Mouse (Mus musculus) ovary, adult 10 weeks (tissue): ENCODE results near the gene Tmem230. TPM values are rescaled to one million over a fixed set of nuclear protein-coding genes. Genes with fewer than 3 reads are reported as not detected.

ENCODE experiments used
- polyA plus RNA-seq: library from polyadenylated mRNA; stranded (reverse); fragments of 350-450 nt; fragmentation: Illumina TruSeq; extraction: RNeasy Lipid Tissue Mini Kit (QIAGEN cat#74804); gene quantifications from one replicate; pipeline ENCODE4 v1.2.3, GENCODE M21; 2014

The Tmem230 gene
- polyA plus RNA-seq, result 123 TPM

DNA sequence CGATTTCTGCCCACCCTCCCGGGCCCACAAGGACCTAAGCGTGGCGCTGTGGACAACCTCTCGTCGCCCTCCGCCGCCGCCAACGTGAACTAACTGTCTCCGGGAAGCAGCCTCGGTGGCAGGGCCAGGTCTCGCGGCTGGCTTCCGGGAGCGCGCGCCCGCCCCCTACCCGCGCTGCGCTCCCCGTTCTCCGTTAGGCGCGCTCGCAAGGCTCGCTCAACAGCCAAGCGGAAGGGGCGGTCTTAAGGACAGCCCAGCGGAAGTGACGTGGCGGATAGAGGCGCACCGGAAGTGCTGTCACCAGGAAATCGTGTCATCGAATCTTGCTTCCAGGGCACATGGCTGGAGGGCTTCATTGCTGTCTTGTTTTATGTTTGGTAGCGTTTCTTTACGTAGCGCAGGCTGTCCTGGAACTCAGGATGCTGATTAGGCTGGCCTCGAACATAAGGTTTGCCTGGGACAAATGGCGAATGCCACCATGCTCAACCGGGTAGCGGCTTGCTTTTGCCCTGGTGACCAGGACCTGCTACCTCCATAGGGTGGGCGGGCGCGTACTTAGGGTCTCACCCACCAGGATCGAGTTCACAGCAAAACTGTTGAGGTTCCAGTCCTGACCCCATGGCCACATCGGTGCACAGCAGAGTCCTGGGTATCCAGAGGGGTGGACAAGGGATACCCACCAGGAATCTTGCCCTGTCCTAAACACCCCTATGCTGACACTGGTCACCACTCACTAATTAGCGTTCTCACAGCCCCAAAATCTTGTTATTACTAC, at the start of gene Tmem230:
TSS of gene Tmem230 (minus strand) at position 269 of the 775 bp plus-strand sequence.

DNA sequence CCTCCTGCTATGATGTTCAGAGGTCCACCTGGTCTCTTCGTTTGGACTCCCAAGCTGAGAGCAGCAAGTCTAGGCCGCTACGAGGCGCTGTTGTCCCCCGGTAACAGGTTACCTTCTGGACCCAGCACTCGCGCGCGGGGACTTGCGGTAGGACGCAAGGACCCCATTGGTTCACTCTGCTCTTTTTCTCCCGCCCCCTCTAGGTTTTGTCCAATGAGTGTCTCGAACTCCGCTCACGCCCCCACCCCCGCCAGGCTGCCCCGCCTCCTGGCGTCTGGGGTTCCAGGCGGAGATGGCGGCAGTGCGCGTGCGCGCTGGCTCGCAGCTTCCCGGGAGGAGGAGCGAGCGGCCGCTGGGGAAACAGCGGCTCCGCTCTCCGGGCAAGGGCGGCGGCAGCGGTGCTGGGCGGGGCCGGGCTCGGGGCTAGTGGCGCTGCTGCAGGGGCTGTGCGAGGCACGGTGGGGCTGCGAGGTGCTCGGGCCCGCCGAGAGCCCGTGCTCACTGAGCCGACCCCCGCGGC, 15.3 kb upstream of the Tmem230 start, which contains the start of gene Cds2:
TSS of gene Cds2 (plus strand) at position 270 of the 520 bp plus-strand sequence.

DNA sequence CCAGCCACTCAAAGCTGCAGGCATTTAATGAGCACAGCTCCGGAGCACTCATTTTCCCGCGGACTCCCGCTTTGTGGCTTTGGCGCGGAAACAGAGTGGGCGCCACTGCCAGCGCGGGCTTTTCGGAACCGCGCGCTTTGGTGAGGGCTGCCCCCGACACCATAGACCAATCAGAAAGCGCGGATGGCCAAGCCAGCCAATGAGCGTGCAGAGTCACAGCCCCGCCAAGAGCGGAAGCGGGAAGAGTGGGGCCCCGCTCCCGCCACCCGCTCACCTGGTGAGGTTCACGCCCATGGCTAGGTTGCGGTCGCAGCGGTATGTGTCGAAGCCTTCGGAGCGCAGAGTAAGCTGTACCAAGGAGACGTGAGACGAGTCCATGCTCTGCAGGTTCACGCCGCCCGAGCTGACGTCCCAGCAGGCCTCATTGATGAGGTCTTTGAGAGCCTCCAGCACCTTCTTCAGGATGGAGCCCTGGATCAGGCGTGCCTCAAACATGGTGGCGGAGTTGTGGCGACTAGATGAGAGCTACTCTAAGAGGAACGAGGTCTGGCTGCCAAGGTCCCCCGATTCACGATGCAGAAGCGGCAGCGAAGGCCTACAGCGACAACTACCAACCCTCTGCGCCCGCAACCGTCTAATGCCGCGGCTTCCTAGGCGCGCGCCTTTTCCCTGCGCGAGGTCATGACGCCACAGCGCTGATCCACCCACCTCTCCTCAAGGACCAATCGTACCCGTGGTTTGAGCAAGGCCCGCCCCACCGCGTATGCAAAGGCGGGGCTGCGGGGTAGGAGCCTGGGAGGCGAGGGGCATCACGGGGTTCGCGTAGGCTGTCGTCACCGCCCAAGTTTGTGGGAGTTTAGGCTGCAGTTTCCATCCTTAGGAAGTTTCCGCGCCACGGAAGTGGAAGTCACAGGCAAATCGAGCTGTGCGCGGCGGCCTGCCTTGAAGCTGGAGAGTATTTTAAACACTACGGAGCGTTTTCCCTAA, 5.2 kb upstream of the Tmem230 start, which contains the start of gene Pcna:
TSS of gene Pcna (minus strand) at position 773 of the 987 bp plus-strand sequence.

Other genes starting within 250 kb of the Tmem230 start
- 22.5 TPM for gene Rassf2, start 217.5 kb downstream of the Tmem230 start, polyA plus RNA-seq
- gene Slc23a2, start 102.7 kb downstream of the Tmem230 start, polyA plus RNA-seq, result 40.7 TPM
- 362 TPM for gene Pcna, start 5.5 kb upstream of the Tmem230 start, polyA plus RNA-seq
- gene Cds2, start 15.3 kb upstream of the Tmem230 start, polyA plus RNA-seq, result 27.7 TPM
- 1.7 TPM for gene Prokr2, start 137.6 kb upstream of the Tmem230 start, polyA plus RNA-seq